Mouse (Mus musculus) frontal cortex, postnatal 14 days (tissue): ENCODE results near the gene Ddx23.

Experiments
- DNase-seq, 2 experiments: peaks; one replicate each; pipeline ENCODE4 v3.0.0; 2022; ENCODE audit warnings: low spot score in 2 of 2

Ddx23 gene

GRCm38 (mm10) chr15:98632921-98633320 lies 29.8 kb downstream of the Ddx23 start:
- DNase-seq: no peak

GRCm38 (mm10) chr15:98632107-98632744 lies 30.5 kb downstream of the Ddx23 start:
- peak in 1 of 2 experiments; percentile 60 for DNase-seq

- no peak for DNase-seq
These were observed 31.2 kb downstream of the Ddx23 start for GRCm38 (mm10) chr15:98631493-98631892.

- DNase-seq: no peak
These were observed 32.2 kb downstream of the Ddx23 start, which contains the start of gene Cacnb3 for GRCm38 (mm10) chr15:98630540-98630939. TSS of gene Cacnb3 (plus strand) at chr15:98630840.

- no peak for DNase-seq
These were observed 33.2 kb downstream of the Ddx23 start for GRCm38 (mm10) chr15:98629464-98629863.

GRCm38 (mm10) chr15:98628589-98629254 lies 34.0 kb downstream of the Ddx23 start:
- DNase-seq: no peak

- no peak for DNase-seq
These were observed 36.0 kb downstream of the Ddx23 start for GRCm38 (mm10) chr15:98626487-98627212.

GRCm38 (mm10) chr15:98626078-98626477 lies 36.6 kb downstream of the Ddx23 start:
- DNase-seq: no peak

GRCm38 (mm10) chr15:98623361-98623821 lies 39.3 kb downstream of the Ddx23 start:
- DNase-seq: no peak

GRCm38 (mm10) chr15:98622721-98623120 lies 40.0 kb downstream of the Ddx23 start:
- no peak for DNase-seq

GRCm38 (mm10) chr15:98622199-98622598 lies 40.5 kb downstream of the Ddx23 start:
- no peak for DNase-seq

- peak in 1 of 2 experiments; percentile 81 for DNase-seq
These were observed 45.5 kb downstream of the Ddx23 start for GRCm38 (mm10) chr15:98617176-98617537.

- DNase-seq: no peak
These were observed 46.1 kb downstream of the Ddx23 start for GRCm38 (mm10) chr15:98616362-98617175.

- DNase-seq: no peak
These were observed 46.9 kb downstream of the Ddx23 start for GRCm38 (mm10) chr15:98615751-98616150.

GRCm38 (mm10) chr15:98614971-98615370 lies 47.7 kb downstream of the Ddx23 start:
- DNase-seq: no peak

GRCm38 (mm10) chr15:98614551-98614950 lies 48.1 kb downstream of the Ddx23 start:
- no peak for DNase-seq

- DNase-seq: no peak
These were observed 50.5 kb downstream of the Ddx23 start for GRCm38 (mm10) chr15:98612229-98612628.

GRCm38 (mm10) chr15:98610131-98610633 lies 52.5 kb downstream of the Ddx23 start:
- DNase-seq: no peak

GRCm38 (mm10) chr15:98609331-98610130 lies 53.2 kb downstream of the Ddx23 start, which contains the start of gene Adcy6:
TSS of gene Adcy6 (minus strand) at chr15:98610076.
- DNase-seq: peak; percentile 67 to 74

- no peak for DNase-seq
These were observed 53.9 kb downstream of the Ddx23 start for GRCm38 (mm10) chr15:98608784-98609250.
